Mouse (Mus musculus): ENCODE results near the gene Cpm.

DNA sequence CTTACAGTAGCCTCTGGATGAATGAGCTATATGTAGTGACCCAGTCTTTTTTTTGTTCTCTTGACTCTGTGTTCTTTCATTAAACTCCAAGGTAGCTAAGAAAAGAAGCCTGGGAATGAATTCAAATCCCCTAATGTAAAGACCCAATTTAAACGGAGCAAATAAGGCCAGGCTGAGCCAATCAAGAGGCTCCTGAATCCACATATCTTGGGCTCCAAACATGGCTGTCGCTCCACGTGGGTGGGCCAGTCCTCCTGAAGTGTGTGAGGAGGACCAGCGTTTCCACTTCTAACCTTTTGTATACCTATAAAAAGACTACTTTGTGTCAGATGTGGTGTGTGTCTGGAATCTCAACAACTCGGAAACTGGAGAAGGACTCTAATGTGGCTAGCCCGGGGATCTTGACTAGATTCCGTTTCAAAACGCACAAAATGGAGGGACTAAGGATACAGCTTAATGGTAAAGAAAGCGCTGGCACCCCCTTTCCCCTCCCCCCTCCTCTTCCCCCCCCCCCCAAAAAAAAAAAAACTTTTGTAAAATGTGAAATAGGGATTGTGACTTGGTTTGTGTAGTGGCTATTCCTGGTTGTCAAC, 98.3 kb downstream of the Cpm start:
- TF ChIP-seq CTCF (IDR thresholded peaks at IDR 0.05; ENCODE audit: extremely low read depth, insufficient read depth, low read length) (no peak), POLR2A (IDR thresholded peaks at IDR 0.05; ENCODE audit: extremely low read depth, insufficient read depth, low read length) (no peak)
